Mouse (Mus musculus) intestine, embryonic 16.5 days (tissue): Measurements from ENCODE around the gene Sept4. TPM values are rescaled to one million over a fixed set of nuclear protein-coding genes. Genes with fewer than 3 reads are reported as not detected.
A peak's percentile ranks its signal among the peaks of the same experiment; 100 is the strongest.

Experiments used
- ATAC-seq: fragments of 200-750 bp; cut with Nextera tagmentation; 2 replicates; pipeline ENCODE4 v1.8.0; 2017; ENCODE audit warnings: moderate TSS enrichment, moderate library complexity
- H3K27ac ChIP-seq: fragments of 300-500 bp; sonication (generic); 2 replicates; pipeline ENCODE4 v1.5.1; 2014; ENCODE audit warnings: mild to moderate bottlenecking, low read length
- H3K27me3 ChIP-seq: fragments of 300-500 bp; sonication (generic); replicated peaks from 2 replicates; pipeline ENCODE4 v1.6.1; 2014; ENCODE audit warnings: low read length, control low read depth, mixed read lengths; ENCODE audit not compliant: control insufficient read depth, insufficient read depth
- H3K36me3 ChIP-seq: fragments of 300-500 bp; sonication (generic); 2 replicates; pipeline ENCODE4 v1.6.1; 2014; ENCODE audit warnings: low read length, control low read depth; ENCODE audit not compliant: control insufficient read depth, insufficient read depth
- H3K4me1 ChIP-seq: fragments of 300-500 bp; sonication (generic); 2 replicates; pipeline ENCODE4 v1.6.1; 2014; ENCODE audit warnings: low read length, control low read depth, mixed read lengths; ENCODE audit not compliant: control insufficient read depth, insufficient read depth
- H3K4me2 ChIP-seq: fragments of 300-500 bp; sonication (generic); 2 replicates; pipeline ENCODE4 v1.6.1; 2014; ENCODE audit warnings: low read depth, low read length, control low read depth
- H3K4me3 ChIP-seq: fragments of 300-500 bp; sonication (generic); 2 replicates; pipeline ENCODE4 v1.5.1; 2014; ENCODE audit warnings: mild to moderate bottlenecking, low read length
- H3K9ac ChIP-seq: fragments of 300-500 bp; sonication (generic); 2 replicates; pipeline ENCODE4 v1.6.1; 2014; ENCODE audit warnings: low read depth, low read length
- H3K9me3 ChIP-seq: fragments of 300-500 bp; sonication (generic); 2 replicates; pipeline ENCODE4 v1.6.1; 2016; ENCODE audit warnings: low read length, control low read depth; ENCODE audit not compliant: control insufficient read depth
- WGBS: fragments of 180-500 bp; shearing (Covaris S2); extraction: QIAGEN DNeasy Blood & Tissue Kit; methylation state at CpG from one replicate; pipeline ENCODE4 v1.1.7; 2014; 5-methylcytosine and 5-hydroxymethylcytosine counted together
- polyA plus RNA-seq: library from polyadenylated mRNA; unstranded; fragments of >200 nt; fragmentation: Nextera tagmentation; extraction: Ambion mirVana; gene quantifications from 2 replicates; pipeline ENCODE4 v1.2.1, GENCODE M21; 2015

The Sept4 gene
- polyA plus RNA-seq, result 30.6 and 31.4 TPM in 2 replicates

DNA sequence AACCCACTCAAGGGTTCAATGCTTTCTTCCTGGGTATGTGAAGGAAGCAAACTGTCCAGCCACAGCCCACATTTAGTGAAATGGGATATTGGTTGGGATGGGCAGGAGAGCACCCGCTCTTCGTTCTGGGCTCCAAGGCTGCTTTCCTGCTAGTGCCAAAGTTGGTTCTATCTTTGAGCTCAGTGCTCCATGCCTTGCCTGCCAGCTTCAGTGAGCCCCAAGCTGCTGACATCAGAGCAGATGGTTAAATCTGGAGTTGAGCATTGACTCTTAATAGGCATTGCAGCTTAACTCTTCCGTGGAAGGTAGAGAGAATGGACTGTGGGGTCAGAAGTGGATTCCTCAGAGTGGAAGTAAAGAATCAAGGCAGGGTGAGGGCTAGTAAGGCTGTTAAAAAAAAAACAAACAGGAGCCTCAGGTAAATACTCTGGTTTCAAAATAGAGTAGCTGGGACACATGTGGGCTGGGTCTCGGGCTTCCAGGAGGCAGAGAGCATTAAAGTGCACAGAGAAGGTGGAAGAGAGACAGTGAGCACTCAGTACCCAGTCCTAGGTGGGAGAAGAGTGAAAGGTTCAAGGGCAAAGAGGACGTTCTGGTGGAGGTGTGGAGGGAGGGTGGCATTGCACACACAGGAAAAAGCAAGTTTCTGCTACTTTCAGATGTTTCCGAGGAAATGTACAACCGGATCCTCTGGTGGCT is at the start of gene Sept4:
Gene Sept4 (plus strand): TSS at position 649 of the 699 bp plus-strand sequence.
- WGBS, result 74% methylated on average over 7 of the region's 7 CpGs
- no peaks in the 10 kb centered on the region for H3K9me3 ChIP-seq
- no peak for ATAC-seq
- H3K4me1 ChIP-seq, result no peaks in the 10 kb centered on the region
- H3K27ac ChIP-seq, result no peak within 1 kb of the TSS
- no peak within 1 kb of the TSS for H3K4me2 ChIP-seq
- no peaks in the 10 kb centered on the region for H3K27me3 ChIP-seq
- no peaks in the 10 kb centered on the region for H3K36me3 ChIP-seq
- H3K4me3 ChIP-seq, result no peak within 1 kb of the TSS
- H3K9ac ChIP-seq, result no peak within 1 kb of the TSS

DNA sequence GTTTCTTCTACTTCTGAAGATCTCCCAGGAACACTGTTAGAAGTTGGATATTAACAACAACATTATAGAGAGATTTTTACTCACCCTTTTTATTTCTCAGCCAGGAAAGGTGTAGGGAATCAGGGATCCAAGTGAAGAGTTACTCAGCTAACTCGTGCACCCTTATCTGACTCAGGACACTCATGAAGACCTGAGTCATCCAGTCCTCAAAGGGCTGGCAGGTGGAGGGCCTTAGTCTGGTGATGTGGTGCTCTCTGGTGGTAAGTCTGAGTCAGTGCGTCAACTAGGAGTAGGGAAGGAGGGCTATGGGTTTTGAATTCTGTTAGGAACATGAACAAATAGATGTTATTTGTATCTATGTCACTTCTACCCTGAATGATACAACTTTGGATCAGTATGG is 49.4 kb upstream of the Sept4 start:
- Histone ChIP-seq H3K4me3 (no peak overlapping the region), H3K9ac (no peak overlapping the region), H3K27me3 (no peaks in the 10 kb centered on the region), H3K4me1 (no peaks in the 10 kb centered on the region), H3K27ac (no peak overlapping the region), H3K4me2 (no peak overlapping the region), H3K9me3 (no peaks in the 10 kb centered on the region), H3K36me3 (no peaks in the 10 kb centered on the region)
- WGBS, result 4% methylated on average over 2 of the region's 2 CpGs
- peak; percentile 84 for ATAC-seq

DNA sequence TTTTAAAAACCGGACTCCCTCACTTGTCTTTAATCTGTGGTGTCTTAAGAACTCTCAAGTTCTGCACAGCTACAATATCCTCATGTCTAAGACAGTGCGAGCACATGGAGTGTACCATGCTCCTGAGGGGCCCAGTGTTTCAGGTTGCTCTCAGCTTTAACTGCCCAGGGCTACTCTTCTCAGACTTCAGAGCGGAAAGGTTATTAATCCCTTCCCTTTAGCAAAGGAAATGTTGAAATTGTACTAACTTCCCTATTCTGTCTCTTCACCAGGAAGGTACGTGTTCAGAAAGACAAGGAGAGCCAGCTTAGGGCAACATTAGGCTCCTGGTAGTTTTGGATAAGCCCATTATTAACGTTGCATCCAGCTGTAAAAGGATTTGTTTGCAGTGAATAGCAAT is 45.2 kb upstream of the Sept4 start:
- H3K9ac ChIP-seq, result no peak overlapping the region
- no peaks in the 10 kb centered on the region for H3K9me3 ChIP-seq
- H3K27me3 ChIP-seq, result no peaks in the 10 kb centered on the region
- no peak overlapping the region for H3K4me2 ChIP-seq
- WGBS, result 84% methylated on average over 5 of the region's 5 CpGs
- no peaks in the 10 kb centered on the region for H3K36me3 ChIP-seq
- H3K4me1 ChIP-seq, result no peaks in the 10 kb centered on the region
- no peak for ATAC-seq
- no peak overlapping the region for H3K27ac ChIP-seq
- no peak overlapping the region for H3K4me3 ChIP-seq

DNA sequence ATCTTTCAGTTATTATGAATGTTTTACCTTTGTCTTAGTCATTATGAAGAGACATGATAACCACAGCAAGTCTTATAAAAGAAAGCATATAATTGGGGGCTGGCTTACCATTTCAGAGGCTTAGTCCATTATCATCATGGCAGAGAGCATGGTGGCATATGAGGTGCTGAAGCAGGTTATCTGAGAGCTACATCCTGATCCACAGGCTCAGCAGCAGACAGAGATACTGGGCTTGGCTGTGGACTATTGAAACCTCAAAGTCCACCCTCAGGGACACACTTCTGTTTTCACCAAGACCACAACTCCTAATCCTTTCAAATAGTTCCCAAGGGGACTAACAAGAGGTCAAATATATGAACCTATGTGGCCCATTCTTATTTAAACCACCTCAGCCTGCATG is 44.7 kb upstream of the Sept4 start:
- Histone ChIP-seq H3K9ac (no peak overlapping the region), H3K9me3 (no peaks in the 10 kb centered on the region), H3K4me3 (no peak overlapping the region), H3K36me3 (no peaks in the 10 kb centered on the region), H3K4me1 (no peaks in the 10 kb centered on the region), H3K27me3 (no peaks in the 10 kb centered on the region), H3K27ac (no peak overlapping the region), H3K4me2 (no peak overlapping the region)
- ATAC-seq, result no peak

DNA sequence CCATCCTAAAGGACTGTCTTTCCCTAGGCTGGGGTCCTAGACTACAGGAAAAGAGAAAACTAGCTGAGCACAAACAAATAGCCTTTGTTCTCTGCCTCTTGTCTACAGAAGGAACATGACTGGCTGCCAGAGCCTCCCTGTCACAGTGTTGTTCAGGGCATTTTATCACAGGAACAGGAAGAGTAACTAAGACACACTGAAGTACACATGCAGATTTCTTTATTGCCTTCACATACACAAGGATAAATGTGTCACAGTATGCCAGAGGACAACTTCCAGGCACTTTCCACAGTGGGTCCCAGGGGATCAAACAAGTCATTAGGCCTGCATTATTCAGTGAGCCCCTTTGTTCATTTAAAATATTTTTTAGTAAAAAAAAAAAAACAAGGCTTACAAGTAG is 43.9 kb upstream of the Sept4 start:
- H3K27me3 ChIP-seq, result no peaks in the 10 kb centered on the region
- no peak overlapping the region for H3K27ac ChIP-seq
- H3K4me1 ChIP-seq, result no peaks in the 10 kb centered on the region
- H3K4me3 ChIP-seq, result no peak overlapping the region
- no peak overlapping the region for H3K9ac ChIP-seq
- no peaks in the 10 kb centered on the region for H3K9me3 ChIP-seq
- no peak for ATAC-seq
- H3K36me3 ChIP-seq, result no peaks in the 10 kb centered on the region
- H3K4me2 ChIP-seq, result no peak overlapping the region

DNA sequence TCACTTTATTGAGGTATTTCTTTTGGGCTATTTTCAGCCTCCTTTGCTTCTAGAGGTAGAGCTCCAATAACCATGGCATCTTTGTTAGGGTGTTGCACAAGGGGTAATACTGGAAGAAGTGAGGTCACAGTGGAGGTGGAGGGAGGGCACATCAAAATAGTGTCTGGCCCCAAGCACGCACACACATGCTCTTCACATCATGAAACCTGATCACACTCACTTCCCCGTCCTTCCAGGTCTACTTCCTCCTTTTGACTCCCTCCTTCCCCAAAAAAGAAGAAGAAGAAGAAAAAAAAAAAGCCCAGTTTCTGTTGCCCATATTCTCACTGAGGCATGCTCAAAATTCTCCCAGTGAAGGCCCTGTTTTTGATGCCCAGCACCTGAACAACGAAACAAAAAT is 41.3 kb upstream of the Sept4 start:
- H3K9ac ChIP-seq, result no peak overlapping the region
- H3K36me3 ChIP-seq, result no peaks in the 10 kb centered on the region
- H3K4me1 ChIP-seq, result no peaks in the 10 kb centered on the region
- H3K27ac ChIP-seq, result no peak overlapping the region
- H3K4me3 ChIP-seq, result no peak overlapping the region
- H3K9me3 ChIP-seq, result no peaks in the 10 kb centered on the region
- H3K4me2 ChIP-seq, result no peak overlapping the region
- no peaks in the 10 kb centered on the region for H3K27me3 ChIP-seq
- ATAC-seq, result no peak
- 75% methylated on average over 3 of the region's 3 CpGs for WGBS

DNA sequence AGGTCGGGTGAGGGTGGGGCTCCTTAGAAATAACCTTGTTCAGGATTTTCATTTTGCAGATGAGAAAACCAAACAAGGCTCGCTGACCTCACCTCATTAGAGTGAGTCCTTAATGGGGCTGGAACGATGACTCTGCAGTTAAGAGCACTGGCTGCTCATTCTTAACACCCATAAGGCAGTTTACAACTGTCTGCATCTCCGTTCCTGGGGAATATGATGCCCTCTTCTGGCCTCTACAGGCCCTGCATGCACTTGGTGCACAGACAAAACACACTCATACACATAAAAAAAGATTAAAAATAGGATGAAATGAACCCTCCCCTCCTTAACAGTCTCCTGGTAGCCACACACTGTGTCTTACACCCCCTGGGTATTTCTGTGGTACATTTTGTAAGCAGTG is 40.7 kb upstream of the Sept4 start:
- Histone ChIP-seq H3K36me3 (no peaks in the 10 kb centered on the region), H3K4me2 (no peak overlapping the region), H3K9me3 (no peaks in the 10 kb centered on the region), H3K9ac (no peak overlapping the region), H3K4me3 (no peak overlapping the region), H3K4me1 (no peaks in the 10 kb centered on the region), H3K27me3 (no peaks in the 10 kb centered on the region), H3K27ac (no peak overlapping the region)
- no peak for ATAC-seq
- WGBS, result 57% methylated on average over 4 of the region's 4 CpGs

DNA sequence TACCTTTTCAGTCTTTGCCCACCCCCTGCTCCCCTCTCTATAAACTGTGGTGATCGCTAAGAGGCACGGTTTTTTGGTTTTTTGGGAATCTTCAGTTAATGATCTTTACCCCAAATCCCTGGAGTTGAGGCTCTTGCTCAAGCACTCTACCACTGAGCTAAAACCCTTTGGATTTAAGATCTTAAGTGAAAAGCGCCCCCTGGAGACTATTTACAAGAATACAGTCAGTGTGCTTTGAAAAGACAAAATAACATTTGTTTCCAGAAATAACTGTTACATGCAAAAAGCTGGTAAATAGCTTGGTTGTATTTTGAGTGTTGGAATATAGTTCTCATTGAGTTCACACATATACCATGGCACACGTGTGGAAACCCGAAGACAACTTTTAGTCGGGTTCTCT is 37.0 kb upstream of the Sept4 start:
- Histone ChIP-seq H3K27ac (no peak overlapping the region), H3K36me3 (no peaks in the 10 kb centered on the region), H3K4me1 (no peaks in the 10 kb centered on the region), H3K4me3 (no peak overlapping the region), H3K27me3 (no peaks in the 10 kb centered on the region), H3K4me2 (no peak overlapping the region), H3K9ac (no peak overlapping the region), H3K9me3 (no peaks in the 10 kb centered on the region)
- ATAC-seq, result no peak
- 55% methylated on average over 6 of the region's 6 CpGs for WGBS

DNA sequence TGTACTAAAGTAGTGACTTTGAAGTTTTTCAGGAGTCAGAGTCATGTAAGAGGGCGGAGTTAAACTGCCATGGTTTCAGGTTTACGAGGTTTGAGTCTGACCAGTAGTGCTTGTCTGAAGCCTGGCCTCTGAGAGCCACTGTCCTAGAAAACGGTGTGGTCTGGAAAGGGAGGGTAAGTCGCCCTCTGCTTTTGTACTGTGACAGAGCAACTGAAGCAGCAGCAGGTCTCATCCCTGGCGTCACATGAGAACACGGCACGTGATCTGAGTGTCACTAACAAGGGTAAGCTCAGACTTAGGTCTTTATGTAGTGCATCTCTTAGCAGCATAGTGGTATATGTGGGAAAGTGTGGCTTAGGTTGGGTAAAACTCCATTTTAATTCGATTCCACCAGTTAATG is 26.4 kb upstream of the Sept4 start:
- Histone ChIP-seq H3K27ac (no peak overlapping the region), H3K36me3 (no peaks in the 10 kb centered on the region), H3K4me1 (no peaks in the 10 kb centered on the region), H3K9me3 (no peaks in the 10 kb centered on the region), H3K4me2 (no peak overlapping the region), H3K27me3 (no peaks in the 10 kb centered on the region), H3K9ac (no peak overlapping the region), H3K4me3 (no peak overlapping the region)
- 36% methylated on average over 8 of the region's 8 CpGs for WGBS
- ATAC-seq, result no peak

DNA sequence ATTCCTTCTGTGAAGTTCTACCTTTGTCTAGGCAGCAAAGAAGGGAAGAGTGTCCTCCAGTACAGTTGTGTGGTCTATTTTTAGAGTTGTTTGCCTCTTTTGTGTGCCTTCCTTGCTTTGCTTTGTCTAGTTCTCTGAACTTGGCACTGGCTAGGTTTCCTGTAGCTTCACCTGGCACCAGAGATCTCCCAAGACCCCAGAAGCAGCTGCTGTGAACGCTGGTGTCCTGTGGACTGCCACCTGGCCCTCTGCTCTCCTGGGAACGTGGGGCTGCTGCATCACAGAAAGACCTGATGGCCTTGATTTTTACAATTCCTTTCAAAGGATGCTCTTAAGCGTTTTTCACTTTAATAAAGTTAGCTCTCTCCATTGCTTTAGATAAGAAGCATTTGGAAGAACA is 25.8 kb upstream of the Sept4 start:
- Histone ChIP-seq H3K27me3 (no peaks in the 10 kb centered on the region), H3K4me3 (no peak overlapping the region), H3K9ac (no peak overlapping the region), H3K9me3 (no peaks in the 10 kb centered on the region), H3K4me1 (no peaks in the 10 kb centered on the region), H3K27ac (no peak overlapping the region), H3K36me3 (no peaks in the 10 kb centered on the region), H3K4me2 (no peak overlapping the region)
- no peak for ATAC-seq
- WGBS, result 51% methylated on average over 3 of the region's 3 CpGs
